Mouse (Mus musculus): Measurements from ENCODE around the gene Cisd3. TPM values are rescaled to one million over a fixed set of nuclear protein-coding genes. Genes with fewer than 3 reads are reported as not detected.
"Not testable (repeated sequence)": the region's sequence is repeated elsewhere in the genome, so short reads cannot be mapped to it uniquely, and the experiment has no call there.

Cisd3 gene
- total and polyA plus RNA-seq, 2 experiments from 2014 or later: 50.8 to 125 TPM

- Histone ChIP-seq H3K4me3 (ENCODE audit: low read depth, low read length) (peak overlapping the region; percentile 70), H3K27me3 (ENCODE audit: control insufficient read depth, insufficient read depth, low read length) (no peaks in the 10 kb centered on the region), H3K4me1 (ENCODE audit: control insufficient read depth, insufficient read depth) (peaks cover 20% of the 10 kb centered on the region; the same call in 1 of the 2 replicates), H3K27ac (ENCODE audit: low read depth) (no peak overlapping the region), H3K9ac (replicated peaks; ENCODE audit: low read depth, low read length) (no peak overlapping the region), H3K36me3 (replicated peaks; ENCODE audit: control insufficient read depth, insufficient read depth, low read length) (peaks cover 13% of the 10 kb centered on the region), H3K9me3 (replicated peaks; ENCODE audit: control insufficient read depth, low read length) (no peaks in the 10 kb centered on the region), H3K4me2 (ENCODE audit: low read depth, low read length) (peak overlapping the region; percentile 89)
- DNase-seq (ENCODE audit: low spot score) (no peak), ATAC-seq (ENCODE audit: insufficient read depth, low read depth) (no peak)
- TF ChIP-seq EP300 (IDR thresholded peaks at IDR 0.05; ENCODE audit: low read depth) (no peak), CTCF (IDR thresholded peaks at IDR 0.05; ENCODE audit: low read depth) (no peak)
- 50% methylated on average over 15 of the region's 15 CpGs for WGBS
Measured at GRCm38 (mm10) chr11:97701581-97702392, 16.2 kb downstream of the Cisd3 start.

- Histone ChIP-seq H3K4me2 (ENCODE audit: low read depth, low read length) (peak overlapping the region; percentile 89), H3K9ac (replicated peaks; ENCODE audit: low read depth, low read length) (peak overlapping the region; percentile 61), H3K9me3 (replicated peaks; ENCODE audit: control insufficient read depth, low read length) (no peaks in the 10 kb centered on the region), H3K36me3 (replicated peaks; ENCODE audit: control insufficient read depth, insufficient read depth, low read length) (peaks cover 19% of the 10 kb centered on the region), H3K27me3 (ENCODE audit: control insufficient read depth, insufficient read depth, low read length) (no peaks in the 10 kb centered on the region), H3K4me1 (ENCODE audit: control insufficient read depth, insufficient read depth) (peaks cover 20% of the 10 kb centered on the region; the same call in 1 of the 2 replicates), H3K4me3 (ENCODE audit: low read depth, low read length) (peak overlapping the region; percentile 70), H3K27ac (ENCODE audit: low read depth) (peak overlapping the region; percentile 78)
- no peak for TF ChIP-seq EP300 (IDR thresholded peaks at IDR 0.05; ENCODE audit: low read depth)
- TF ChIP-seq CTCF (IDR thresholded peaks at IDR 0.05; ENCODE audit: low read depth): no peak
- peak; percentile 55 for DNase-seq (ENCODE audit: low spot score)
- peak; percentile 5 for ATAC-seq (ENCODE audit: insufficient read depth, low read depth)
- under 1% methylated on average over 24 of the region's 24 CpGs for WGBS
Measured at GRCm38 (mm10) chr11:97702393-97702745, 16.7 kb downstream of the Cisd3 start.

- no peaks in the 10 kb centered on the region for H3K27me3 ChIP-seq (ENCODE audit: control insufficient read depth, insufficient read depth, low read length)
- peak within 1 kb of the TSS; percentile 73 for H3K9ac ChIP-seq (replicated peaks; ENCODE audit: low read depth, low read length)
- H3K4me2 ChIP-seq (ENCODE audit: low read depth, low read length): peak within 1 kb of the TSS; percentile 89
- ATAC-seq (ENCODE audit: insufficient read depth, low read depth) (peak; percentile 87), DNase-seq (ENCODE audit: low spot score) (peak; percentile 100)
- peak; percentile 84; the same call in 1 of the 2 replicates for TF ChIP-seq EP300 (IDR thresholded peaks at IDR 0.05; ENCODE audit: low read depth)
- no peak; the same call in 1 of the 2 replicates for TF ChIP-seq CTCF (IDR thresholded peaks at IDR 0.05; ENCODE audit: low read depth)
- WGBS: under 1% methylated on average over 35 of the region's 35 CpGs
- no peaks in the 10 kb centered on the region for H3K9me3 ChIP-seq (replicated peaks; ENCODE audit: control insufficient read depth, low read length)
- peaks cover 14% of the 10 kb centered on the region; the same call in 1 of the 2 replicates for H3K4me1 ChIP-seq (ENCODE audit: control insufficient read depth, insufficient read depth)
- peak within 1 kb of the TSS; percentile 70 for H3K4me3 ChIP-seq (ENCODE audit: low read depth, low read length)
- H3K27ac ChIP-seq (ENCODE audit: low read depth): peak within 1 kb of the TSS; percentile 78
- peaks cover 25% of the 10 kb centered on the region for H3K36me3 ChIP-seq (replicated peaks; ENCODE audit: control insufficient read depth, insufficient read depth, low read length)
Measured at GRCm38 (mm10) chr11:97703039-97703826, 17.6 kb downstream of the Cisd3 start, which contains the start of gene Psmb3. TSS of gene Psmb3 (plus strand) at chr11:97703399.

GRCm38 (mm10) chr11:97710067-97710466, 24.4 kb downstream of the Cisd3 start:
- H3K27me3 ChIP-seq (ENCODE audit: control insufficient read depth, insufficient read depth, low read length); H3K4me1 ChIP-seq (ENCODE audit: control insufficient read depth, insufficient read depth); ATAC-seq (ENCODE audit: insufficient read depth, low read depth); H3K4me2 ChIP-seq (ENCODE audit: low read depth, low read length); H3K4me3 ChIP-seq (ENCODE audit: low read depth, low read length); H3K9me3 ChIP-seq (replicated peaks; ENCODE audit: control insufficient read depth, low read length); H3K27ac ChIP-seq (ENCODE audit: low read depth); H3K9ac ChIP-seq (replicated peaks; ENCODE audit: low read depth, low read length); DNase-seq (ENCODE audit: low spot score): not testable (repeated sequence)
- H3K36me3 ChIP-seq (replicated peaks; ENCODE audit: control insufficient read depth, insufficient read depth, low read length): peaks cover 63% of the 10 kb centered on the region
- WGBS: 85% methylated on average over 2 of the region's 2 CpGs

- WGBS: 83% methylated on average over 13 of the region's 13 CpGs
- Histone ChIP-seq H3K9me3 (replicated peaks; ENCODE audit: control insufficient read depth, low read length) (no peaks in the 10 kb centered on the region), H3K27me3 (ENCODE audit: control insufficient read depth, insufficient read depth, low read length) (no peaks in the 10 kb centered on the region), H3K36me3 (replicated peaks; ENCODE audit: control insufficient read depth, insufficient read depth, low read length) (peaks cover 54% of the 10 kb centered on the region), H3K27ac (ENCODE audit: low read depth) (no peak overlapping the region), H3K9ac (replicated peaks; ENCODE audit: low read depth, low read length) (no peak overlapping the region), H3K4me1 (ENCODE audit: control insufficient read depth, insufficient read depth) (peaks cover 4% of the 10 kb centered on the region; the same call in 1 of the 2 replicates), H3K4me3 (ENCODE audit: low read depth, low read length) (no peak overlapping the region), H3K4me2 (ENCODE audit: low read depth, low read length) (no peak overlapping the region)
- TF ChIP-seq CTCF (IDR thresholded peaks at IDR 0.05; ENCODE audit: low read depth): no peak
- no peak for TF ChIP-seq EP300 (IDR thresholded peaks at IDR 0.05; ENCODE audit: low read depth)
- DNase-seq (ENCODE audit: low spot score) (no peak), ATAC-seq (ENCODE audit: insufficient read depth, low read depth) (no peak)
Measured at GRCm38 (mm10) chr11:97711200-97711900, 25.7 kb downstream of the Cisd3 start.
